Mouse (Mus musculus): ENCODE measurements around the gene Pdia6.
A peak's percentile ranks its signal among the peaks of the same experiment; 100 is the strongest.

Pdia6 gene

GRCm38 (mm10) chr12:17265971-17266672, at the start of gene Pdia6:
Pdia6 (plus strand) TSS chr12:17266545.
- peak; percentile 98 for DNase-seq (ENCODE audit: low read depth)

- no peak for DNase-seq (ENCODE audit: low read depth)
Measured at GRCm38 (mm10) chr12:17218390-17218789, 48.0 kb upstream of the Pdia6 start.

- no peak for DNase-seq (ENCODE audit: low read depth)
Measured at GRCm38 (mm10) chr12:17219107-17219506, 47.2 kb upstream of the Pdia6 start.

GRCm38 (mm10) chr12:17220631-17221030, 45.7 kb upstream of the Pdia6 start:
- peak; percentile 89 for DNase-seq (ENCODE audit: low read depth)

GRCm38 (mm10) chr12:17221891-17222428, 44.4 kb upstream of the Pdia6 start:
- DNase-seq (ENCODE audit: low read depth), result no peak

- no peak for DNase-seq (ENCODE audit: low read depth)
Measured at GRCm38 (mm10) chr12:17223050-17223449, 43.3 kb upstream of the Pdia6 start.

- no peak for DNase-seq (ENCODE audit: low read depth)
Measured at GRCm38 (mm10) chr12:17225012-17225411, 41.3 kb upstream of the Pdia6 start.

GRCm38 (mm10) chr12:17227903-17228302, 38.4 kb upstream of the Pdia6 start:
- DNase-seq (ENCODE audit: low read depth), result no peak

- peak; percentile 63 for DNase-seq (ENCODE audit: low read depth)
Measured at GRCm38 (mm10) chr12:17230581-17230980, 35.8 kb upstream of the Pdia6 start.

GRCm38 (mm10) chr12:17231513-17231912, 34.8 kb upstream of the Pdia6 start:
- DNase-seq (ENCODE audit: low read depth), result no peak

GRCm38 (mm10) chr12:17235535-17236313, 30.6 kb upstream of the Pdia6 start:
- DNase-seq (ENCODE audit: low read depth), result peak; percentile 33

GRCm38 (mm10) chr12:17238588-17239427, 27.5 kb upstream of the Pdia6 start:
- DNase-seq (ENCODE audit: low read depth), result peak; percentile 41

GRCm38 (mm10) chr12:17239428-17239688, 27.0 kb upstream of the Pdia6 start:
- DNase-seq (ENCODE audit: low read depth), result no peak

GRCm38 (mm10) chr12:17241016-17241415, 25.3 kb upstream of the Pdia6 start:
- no peak for DNase-seq (ENCODE audit: low read depth)

GRCm38 (mm10) chr12:17241614-17242013, 24.7 kb upstream of the Pdia6 start:
- DNase-seq (ENCODE audit: low read depth), result no peak

GRCm38 (mm10) chr12:17242041-17242440, 24.3 kb upstream of the Pdia6 start:
- no peak for DNase-seq (ENCODE audit: low read depth)

GRCm38 (mm10) chr12:17250962-17251361, 15.4 kb upstream of the Pdia6 start:
- no peak for DNase-seq (ENCODE audit: low read depth)

GRCm38 (mm10) chr12:17253069-17253468, 13.3 kb upstream of the Pdia6 start:
- peak; percentile 31 for DNase-seq (ENCODE audit: low read depth)

- peak; percentile 78 for DNase-seq (ENCODE audit: low read depth)
Measured at GRCm38 (mm10) chr12:17255602-17256001, 10.7 kb upstream of the Pdia6 start.

GRCm38 (mm10) chr12:17256905-17257304, 9.4 kb upstream of the Pdia6 start:
- peak; percentile 86 for DNase-seq (ENCODE audit: low read depth)

GRCm38 (mm10) chr12:17258431-17258830, 7.9 kb upstream of the Pdia6 start:
- DNase-seq (ENCODE audit: low read depth), result no peak

GRCm38 (mm10) chr12:17261005-17261404, 5.3 kb upstream of the Pdia6 start:
- no peak for DNase-seq (ENCODE audit: low read depth)
